Mouse (Mus musculus) thymus, postnatal 10 days (tissue): ENCODE measurements around the gene Htr1d.

Experiments
- DNase-seq, 2 experiments: peaks; one replicate each; pipeline ENCODE4 v3.0.0; 2021; ENCODE audit warnings: low spot score in 2 of 2

Htr1d gene

GRCm38 (mm10) chr4:136423224-136423623, at the start of gene Htr1d:
Gene Htr1d, plus strand, starts transcription at chr4:136423524.
- no peak for DNase-seq

GRCm38 (mm10) chr4:136377001-136377400, 46.3 kb upstream of the Htr1d start:
- DNase-seq, result no peak

- no peak for DNase-seq
Measured at GRCm38 (mm10) chr4:136383052-136383451, 40.3 kb upstream of the Htr1d start.

- DNase-seq, result no peak
Measured at GRCm38 (mm10) chr4:136383839-136384238, 39.5 kb upstream of the Htr1d start.

- DNase-seq, result no peak
Measured at GRCm38 (mm10) chr4:136387261-136387660, 36.1 kb upstream of the Htr1d start.

GRCm38 (mm10) chr4:136401806-136402205, 21.5 kb upstream of the Htr1d start:
- DNase-seq, result no peak

- no peak for DNase-seq
Measured at GRCm38 (mm10) chr4:136407831-136408230, 15.5 kb upstream of the Htr1d start.

- no peak for DNase-seq
Measured at GRCm38 (mm10) chr4:136411995-136412765, 11.1 kb upstream of the Htr1d start.

GRCm38 (mm10) chr4:136415477-136415876, 7.8 kb upstream of the Htr1d start:
- DNase-seq, result no peak

GRCm38 (mm10) chr4:136418962-136419361, 4.4 kb upstream of the Htr1d start:
- DNase-seq, result no peak

GRCm38 (mm10) chr4:136419386-136419785, 3.9 kb upstream of the Htr1d start:
- no peak for DNase-seq

GRCm38 (mm10) chr4:136424120-136424999, 1.0 kb downstream of the Htr1d start:
- no peak for DNase-seq

GRCm38 (mm10) chr4:136425000-136425288, 1.6 kb downstream of the Htr1d start:
- peak in 1 of 2 experiments; percentile 30 for DNase-seq

GRCm38 (mm10) chr4:136430609-136431375, 7.5 kb downstream of the Htr1d start:
- DNase-seq, result no peak

GRCm38 (mm10) chr4:136431376-136431693, 8.0 kb downstream of the Htr1d start:
- peak in 1 of 2 experiments; percentile 72 for DNase-seq

- no peak for DNase-seq
Measured at GRCm38 (mm10) chr4:136434029-136434428, 10.7 kb downstream of the Htr1d start.

- DNase-seq, result no peak
Measured at GRCm38 (mm10) chr4:136439106-136439505, 15.8 kb downstream of the Htr1d start.

- DNase-seq, result no peak
Measured at GRCm38 (mm10) chr4:136441354-136442043, 18.2 kb downstream of the Htr1d start.

- no peak for DNase-seq
Measured at GRCm38 (mm10) chr4:136444561-136444960, 21.2 kb downstream of the Htr1d start.

- no peak for DNase-seq
Measured at GRCm38 (mm10) chr4:136449795-136450194, 26.5 kb downstream of the Htr1d start.

- no peak for DNase-seq
Measured at GRCm38 (mm10) chr4:136450271-136450670, 26.9 kb downstream of the Htr1d start.

GRCm38 (mm10) chr4:136451564-136451963, 28.2 kb downstream of the Htr1d start:
- DNase-seq, result no peak
